Mouse (Mus musculus) brain, embryonic 14.5 days (tissue): ENCODE results near the gene Brwd1.

Experiments
- CTCF ChIP-seq: fragments of 200-500 bp; IDR thresholded peaks from 2 replicates; pipeline ENCODE4 v1.5.1; 2012; ENCODE audit warnings: inconsistent platforms, mild to moderate bottlenecking, moderate library complexity, borderline replicate concordance; ENCODE audit not compliant: insufficient read depth, insufficient read length; ENCODE audit errors: extremely low read depth
- POLR2A ChIP-seq: fragments of 200-500 bp; IDR thresholded peaks from 2 replicates; pipeline ENCODE4 v1.6.1; 2012; ENCODE audit warnings: mild to moderate bottlenecking, inconsistent platforms, borderline replicate concordance; ENCODE audit not compliant: poor library complexity, insufficient read depth, insufficient read length, severe bottlenecking; ENCODE audit errors: extremely low read depth

GRCm38 (mm10) chr16:95953159-95953650, 129.1 kb downstream of the Brwd1 start:
- TF ChIP-seq CTCF: no peak
- TF ChIP-seq POLR2A: no peak
